Mouse (Mus musculus) heart, postnatal 4 days (tissue): Measurements from ENCODE around the gene Ptcd3. TPM values are rescaled to one million over a fixed set of nuclear protein-coding genes. Genes with fewer than 3 reads are reported as not detected.
"Not testable (repeated sequence)": the region's sequence is repeated elsewhere in the genome, so short reads cannot be mapped to it uniquely, and the experiment has no call there.

Source experiments
- DNase-seq: peaks from one replicate; pipeline ENCODE4 v3.0.0; 2021
- total RNA-seq, 2 experiments: library from RNA; stranded (reverse); gene quantifications; 2 replicates each; pipeline ENCODE4 v1.2.3; 2021

The Ptcd3 gene
- total RNA-seq, 2 experiments from 2014 or later = 113 to 116 TPM

- no peak for DNase-seq
Observed at GRCm38 (mm10) chr6:71868809-71869208, 39.7 kb downstream of the Ptcd3 start.

- no peak for DNase-seq
Observed at GRCm38 (mm10) chr6:71867751-71868150, 40.8 kb downstream of the Ptcd3 start.

- not testable (repeated sequence) for DNase-seq
Observed at GRCm38 (mm10) chr6:71846906-71847305, 61.6 kb downstream of the Ptcd3 start.

GRCm38 (mm10) chr6:71840597-71841290, 67.8 kb downstream of the Ptcd3 start:
- no peak for DNase-seq

GRCm38 (mm10) chr6:71839815-71840214, 68.7 kb downstream of the Ptcd3 start:
- DNase-seq = no peak

GRCm38 (mm10) chr6:71836811-71837210, 71.7 kb downstream of the Ptcd3 start:
- no peak for DNase-seq

- DNase-seq = peak; percentile 95
Observed at GRCm38 (mm10) chr6:71831581-71831960, 77.0 kb downstream of the Ptcd3 start.

GRCm38 (mm10) chr6:71830690-71831580, 77.6 kb downstream of the Ptcd3 start, which contains the start of gene Immt:
TSS of gene Immt (plus strand) at chr6:71831331.
- peak; percentile 98 for DNase-seq

Other genes starting within 250 kb of the Ptcd3 start
- 10 to 100 TPM; 22.4 to 22.9 TPM for gene Reep1, start 201.2 kb downstream of the Ptcd3 start, total RNA-seq
- gene Mrpl35, start 81.8 kb downstream of the Ptcd3 start, total RNA-seq = 10 to 100 TPM; 43.7 to 50.6 TPM
- 100 to 1,000 TPM; 474 to 477 TPM for gene Immt, start 77.4 kb downstream of the Ptcd3 start, total RNA-seq
- 10 to 100 TPM; 32.3 to 35.7 TPM for gene Polr1a, start 303 bp upstream of the Ptcd3 start, total RNA-seq
- 10 to 100 TPM; 33.5 to 37.6 TPM for gene St3gal5, start 188.8 kb upstream of the Ptcd3 start, total RNA-seq